Mouse (Mus musculus) lung, postnatal 0 days (tissue): ENCODE data around the gene Ndufs4. TPM values are rescaled to one million over a fixed set of nuclear protein-coding genes. Genes with fewer than 3 reads are reported as not detected.
A peak's percentile ranks its signal among the peaks of the same experiment; 100 is the strongest.

Experiments
- ATAC-seq: fragments of 200-750 bp; cut with Nextera tagmentation; 2 replicates; pipeline ENCODE4 v1.8.0; 2017; ENCODE audit warnings: moderate library complexity
- DNase-seq: peaks from one replicate; pipeline ENCODE4 v3.0.0-alpha.2; 2016; ENCODE audit warnings: low spot score
- H3K27ac ChIP-seq: fragments of 300-500 bp; sonication (generic); 2 replicates; pipeline ENCODE4 v1.5.1; 2014; ENCODE audit warnings: antibody characterized with exemption, mild to moderate bottlenecking, low read length, mixed read lengths
- H3K27me3 ChIP-seq: fragments of 300-500 bp; sonication (generic); replicated peaks from 2 replicates; pipeline ENCODE4 v1.6.1; 2014; ENCODE audit warnings: low read length, mixed read lengths; ENCODE audit not compliant: insufficient read depth
- H3K36me3 ChIP-seq: fragments of 300-500 bp; sonication (generic); 2 replicates; pipeline ENCODE4 v1.6.1; 2014; ENCODE audit warnings: low read length, mixed read lengths; ENCODE audit not compliant: insufficient read depth
- H3K4me1 ChIP-seq: fragments of 300-500 bp; sonication (generic); 2 replicates; pipeline ENCODE4 v1.6.1; 2014; ENCODE audit warnings: antibody characterized with exemption, low read depth, low read length, mixed read lengths; ENCODE audit not compliant: insufficient read depth
- H3K4me2 ChIP-seq: fragments of 300-500 bp; sonication (generic); replicated peaks from 2 replicates; pipeline ENCODE4 v1.6.1; 2014; ENCODE audit warnings: low read depth, mild to moderate bottlenecking, low read length, moderate library complexity, mixed read lengths
- H3K4me3 ChIP-seq: fragments of 300-500 bp; sonication (generic); 2 replicates; pipeline ENCODE4 v1.5.1; 2014; ENCODE audit warnings: low read depth, low read length
- H3K9ac ChIP-seq: fragments of 300-500 bp; sonication (generic); replicated peaks from 2 replicates; pipeline ENCODE4 v1.6.1; 2014; ENCODE audit warnings: low read depth, mild to moderate bottlenecking
- H3K9me3 ChIP-seq: fragments of 300-500 bp; sonication (generic); 2 replicates; pipeline ENCODE4 v1.6.1; 2016; ENCODE audit warnings: low read length, mixed read lengths
- CTCF ChIP-seq: IDR thresholded peaks from 2 replicates; pipeline ENCODE4 v1.5.1; 2016; ENCODE audit warnings: antibody characterized with exemption, mild to moderate bottlenecking
- EP300 ChIP-seq: IDR thresholded peaks from 2 replicates; pipeline ENCODE4 v1.6.1; 2016; ENCODE audit warnings: antibody characterized with exemption, mild to moderate bottlenecking, control low read depth
- WGBS: fragments of 180-500 bp; shearing (Covaris S2); extraction: QIAGEN DNeasy Blood & Tissue Kit; methylation state at CpG from one replicate; pipeline ENCODE4 v1.1.7; 2014; 5-methylcytosine and 5-hydroxymethylcytosine counted together
- polyA plus RNA-seq: library from polyadenylated mRNA; unstranded; fragments of >200 nt; fragmentation: Nextera tagmentation; extraction: Ambion mirVana; gene quantifications from 2 replicates; pipeline ENCODE4 v1.2.1, GENCODE M21; 2015

The Ndufs4 gene
- polyA plus RNA-seq, 1 experiment from 2014 or later, result 198 TPM

DNA sequence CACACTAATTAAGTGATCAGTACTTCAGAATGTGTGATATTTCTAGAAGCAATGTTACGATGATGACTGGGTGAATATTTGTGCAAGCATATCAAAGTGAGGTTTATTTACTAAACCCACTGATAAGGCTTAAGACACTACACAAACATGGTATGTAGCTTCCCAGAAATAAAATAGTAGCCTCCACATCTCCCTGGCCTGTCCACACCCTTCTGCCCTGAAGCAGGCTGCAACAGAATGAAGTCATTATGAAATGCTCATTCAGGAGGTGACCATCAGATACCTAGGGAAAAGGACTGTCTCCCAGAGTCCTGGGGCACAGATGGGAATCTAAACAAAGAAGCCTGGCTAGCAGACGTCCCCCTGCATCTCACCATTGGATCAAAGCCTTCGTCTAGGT, 73.1 kb downstream of the Ndufs4 start:
- H3K27ac ChIP-seq, result no peak overlapping the region
- no peak overlapping the region for H3K4me3 ChIP-seq
- no peaks in the 10 kb centered on the region for H3K4me1 ChIP-seq
- H3K36me3 ChIP-seq, result no peaks in the 10 kb centered on the region
- ATAC-seq (no peak), DNase-seq (no peak)
- H3K9me3 ChIP-seq, result no peaks in the 10 kb centered on the region
- no peak overlapping the region for H3K4me2 ChIP-seq
- no peak overlapping the region for H3K9ac ChIP-seq
- WGBS, result 73% methylated on average over 3 of the region's 3 CpGs
- TF ChIP-seq EP300, result no peak
- TF ChIP-seq CTCF, result no peak
- no peaks in the 10 kb centered on the region for H3K27me3 ChIP-seq

- Histone ChIP-seq H3K36me3 (no peaks in the 10 kb centered on the region), H3K9ac (no peak overlapping the region), H3K27me3 (no peaks in the 10 kb centered on the region), H3K4me1 (no peaks in the 10 kb centered on the region), H3K27ac (no peak overlapping the region), H3K4me2 (no peak overlapping the region), H3K4me3 (no peak overlapping the region), H3K9me3 (no peaks in the 10 kb centered on the region)
- TF ChIP-seq CTCF (no peak), EP300 (no peak)
- WGBS, result 90% methylated on average over 11 of the region's 11 CpGs
- ATAC-seq (no peak), DNase-seq (no peak)
These were observed 77.5 kb downstream of the Ndufs4 start for GRCm38 (mm10) chr13:114310591-114310990.

GRCm38 (mm10) chr13:114304684-114305083, 83.4 kb downstream of the Ndufs4 start:
- H3K4me3 ChIP-seq, result no peak overlapping the region
- H3K27me3 ChIP-seq, result no peaks in the 10 kb centered on the region
- H3K4me2 ChIP-seq, result no peak overlapping the region
- no peaks in the 10 kb centered on the region for H3K36me3 ChIP-seq
- no peaks in the 10 kb centered on the region for H3K9me3 ChIP-seq
- no peaks in the 10 kb centered on the region for H3K4me1 ChIP-seq
- no peak overlapping the region for H3K9ac ChIP-seq
- no peak overlapping the region for H3K27ac ChIP-seq
- TF ChIP-seq EP300 (no peak), CTCF (no peak)
- ATAC-seq (no peak), DNase-seq (no peak)
- WGBS, result 83% methylated on average over 7 of the region's 7 CpGs

DNA sequence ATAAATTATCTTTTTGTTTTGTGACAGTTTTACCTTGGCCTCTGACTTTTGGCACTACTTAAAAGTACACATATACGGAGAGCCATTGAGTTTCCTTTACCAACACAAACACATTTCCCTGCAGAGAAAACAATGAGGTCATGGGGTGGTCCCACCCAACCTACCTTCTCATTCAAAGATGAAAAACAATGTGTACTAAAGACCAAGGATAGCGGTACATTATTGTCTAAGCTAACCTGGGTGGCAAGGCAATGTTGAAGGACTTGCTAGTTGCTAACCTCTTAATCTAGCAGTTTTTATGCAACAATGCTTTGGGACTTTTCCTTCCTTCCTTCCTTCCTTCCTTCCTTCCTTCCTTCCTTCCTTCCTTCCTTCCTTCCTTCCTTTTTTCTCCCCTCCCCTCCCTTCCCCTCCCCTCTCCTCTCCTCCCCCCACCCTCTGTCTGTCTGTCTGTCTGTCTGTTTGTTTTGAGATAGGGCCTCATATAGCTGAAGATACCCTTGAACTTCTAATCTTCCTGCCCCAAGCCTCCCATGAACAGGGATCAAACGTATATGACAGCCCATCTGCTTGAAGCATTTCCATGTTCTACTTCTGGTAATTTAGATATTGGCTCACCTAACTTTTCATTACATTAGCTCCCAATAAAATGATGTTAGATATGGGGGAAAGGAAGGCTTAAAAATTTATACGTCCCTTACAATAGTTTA, 84.4 kb downstream of the Ndufs4 start:
- H3K9ac ChIP-seq, result no peak overlapping the region
- no peak for TF ChIP-seq CTCF
- TF ChIP-seq EP300, result no peak
- no peak overlapping the region for H3K4me2 ChIP-seq
- no peaks in the 10 kb centered on the region for H3K9me3 ChIP-seq
- DNase-seq (peak; percentile 37), ATAC-seq (peak; percentile 47)
- H3K27me3 ChIP-seq, result no peaks in the 10 kb centered on the region
- no peaks in the 10 kb centered on the region for H3K36me3 ChIP-seq
- H3K27ac ChIP-seq, result no peak overlapping the region
- no peak overlapping the region for H3K4me3 ChIP-seq
- 67% methylated on average over 4 of the region's 4 CpGs for WGBS
- H3K4me1 ChIP-seq, result no peaks in the 10 kb centered on the region

- Histone ChIP-seq H3K9me3 (no peaks in the 10 kb centered on the region), H3K4me3 (no peak overlapping the region), H3K9ac (no peak overlapping the region), H3K4me2 (no peak overlapping the region), H3K4me1 (no peaks in the 10 kb centered on the region), H3K36me3 (no peaks in the 10 kb centered on the region), H3K27me3 (no peaks in the 10 kb centered on the region), H3K27ac (no peak overlapping the region)
- 75% methylated on average over 3 of the region's 3 CpGs for WGBS
- TF ChIP-seq CTCF (no peak), EP300 (no peak)
- DNase-seq (no peak), ATAC-seq (no peak)
These were observed 90.3 kb downstream of the Ndufs4 start for GRCm38 (mm10) chr13:114297761-114298160.

GRCm38 (mm10) chr13:114296556-114296955, 91.5 kb downstream of the Ndufs4 start:
- Histone ChIP-seq H3K9ac (no peak overlapping the region), H3K27ac (no peak overlapping the region), H3K36me3 (no peaks in the 10 kb centered on the region), H3K4me3 (no peak overlapping the region), H3K4me2 (no peak overlapping the region), H3K9me3 (no peaks in the 10 kb centered on the region), H3K27me3 (no peaks in the 10 kb centered on the region), H3K4me1 (no peaks in the 10 kb centered on the region)
- no peak for TF ChIP-seq CTCF
- no peak for TF ChIP-seq EP300
- DNase-seq, result no peak
- ATAC-seq, result no peak
- 88% methylated on average over 4 of the region's 4 CpGs for WGBS
